In genomic region chr11:71847684-71848367, GRCm38 (mm10) we compare ENCODE assay signal across 10 mouse cellular contexts.
DNase-seq lines count a peak whose midpoint lies in the region; ATAC-seq and TF ChIP-seq lines count a peak whose summit lies in the region.
"Had no signal": no experiment of that assay in that cellular context is flagged by ENCODE, and none has a peak within 500 bp of the region (broad histone marks: within the 10 kb centered on the region; RNA-seq: fewer than 3 reads in every experiment).

No protein-coding gene starts in this region.

- intact Hi-C loops in gastrocnemius, adult 2 months (cut with DNase I): loop anchor here (2.0 kb wide), 1 partner anchor 173 kb away; no protein-coding TSS in a partner anchor

- no peaks in the 10 kb centered on the region for H3K27me3 ChIP-seq in midbrain, embryonic 11.5 days (ENCODE audit: control insufficient read depth, insufficient read depth, low read length)
- H3K27me3 ChIP-seq in midbrain, embryonic 10.5 days (ENCODE audit: low read depth, poor library complexity, severe bottlenecking): no peaks in the 10 kb centered on the region
- H3K27me3 ChIP-seq: heart, embryonic 13.5 days; liver, embryonic 15.5 days had no signal

- no peak overlapping the region for H3K9ac ChIP-seq in midbrain, embryonic 11.5 days (ENCODE audit: low read length)
- H3K9ac ChIP-seq: heart, embryonic 13.5 days; liver, embryonic 15.5 days had no signal

- no peak for DNase-seq in gastrocnemius, adult 2 months
- no peak for DNase-seq in gastrocnemius, adult 18-20 months (ENCODE audit: low spot score)
- DNase-seq in midbrain, embryonic 11.5 days (ENCODE audit: low spot score, missing footprints): no peak
- no peak for DNase-seq in midbrain, embryonic 10.5 days (ENCODE audit: low spot score)
- DNase-seq in cerebellum, adult 9-10 months: peak; percentile 62
- DNase-seq in lung, postnatal 36 days: peak; percentile 8
- no peak for DNase-seq in ovary, postnatal 14 days (ENCODE audit: low spot score)
- no peak for DNase-seq in spleen, adult 18-20 months

- H3K36me3 ChIP-seq in midbrain, embryonic 11.5 days (ENCODE audit: control insufficient read depth, insufficient read depth, low read length): no peaks in the 10 kb centered on the region
- H3K36me3 ChIP-seq in midbrain, embryonic 10.5 days: no peaks in the 10 kb centered on the region
- H3K36me3 ChIP-seq: heart, embryonic 13.5 days; liver, embryonic 15.5 days had no signal

- H3K4me1 ChIP-seq in midbrain, embryonic 11.5 days (ENCODE audit: control insufficient read depth, insufficient read depth, low read length): no peaks in the 10 kb centered on the region
- H3K4me1 ChIP-seq in midbrain, embryonic 10.5 days: no peaks in the 10 kb centered on the region
- H3K4me1 ChIP-seq: heart, embryonic 13.5 days; liver, embryonic 15.5 days had no signal

- no peak overlapping the region for H3K27ac ChIP-seq in gastrocnemius, adult 2 months
- no peak overlapping the region for H3K27ac ChIP-seq in midbrain, embryonic 11.5 days (ENCODE audit: low read depth, low read length)
- no peak overlapping the region for H3K27ac ChIP-seq in midbrain, embryonic 10.5 days (replicated peaks)
- H3K27ac ChIP-seq: heart, embryonic 13.5 days; liver, embryonic 15.5 days had no signal

- ATAC-seq in midbrain, embryonic 11.5 days (ENCODE audit: low FRiP score): peak; percentile 38; the same call in 1 of the 2 replicates

- WGBS in midbrain, embryonic 11.5 days: 61% methylated on average over 9 of the region's 9 CpGs
- WGBS in midbrain, embryonic 10.5 days: 68% methylated on average over 9 of the region's 9 CpGs

- peak; percentile 68 for TF ChIP-seq CTCF in gastrocnemius, adult 2 months (IDR thresholded peaks at IDR 0.05)

- H3K9me3 ChIP-seq in midbrain, embryonic 11.5 days (ENCODE audit: control insufficient read depth, low read length): no peaks in the 10 kb centered on the region
- no peaks in the 10 kb centered on the region for H3K9me3 ChIP-seq in midbrain, embryonic 10.5 days (replicated peaks)
- H3K9me3 ChIP-seq: heart, embryonic 13.5 days; liver, embryonic 15.5 days had no signal

- H3K4me3 ChIP-seq in gastrocnemius, adult 2 months: no peak overlapping the region
- no peak overlapping the region for H3K4me3 ChIP-seq in midbrain, embryonic 11.5 days (ENCODE audit: low read depth, low read length)
- H3K4me3 ChIP-seq in midbrain, embryonic 10.5 days: no peak overlapping the region
- H3K4me3 ChIP-seq: heart, embryonic 13.5 days; liver, embryonic 15.5 days had no signal

- H3K4me2 ChIP-seq in midbrain, embryonic 11.5 days: no peak overlapping the region
- H3K4me2 ChIP-seq: heart, embryonic 13.5 days; liver, embryonic 15.5 days had no signal

Comparison
In these comparisons a context has a peak if more than half of its experiments do, and no peak if none do; other contexts are left out.
1. DNase-seq: peak in cerebellum, adult 9-10 months (single experiment) and lung, postnatal 36 days (single experiment); none in gastrocnemius, adult 2 months (single experiment), gastrocnemius, adult 18-20 months (single experiment), midbrain, embryonic 11.5 days (single experiment), midbrain, embryonic 10.5 days (single experiment), ovary, postnatal 14 days (single experiment) and spleen, adult 18-20 months (0 of 2).